Mouse (Mus musculus) heart, embryonic 14.5 days (tissue): ENCODE measurements around the gene Tpst2. TPM values are rescaled to one million over a fixed set of nuclear protein-coding genes. Genes with fewer than 3 reads are reported as not detected.

Experiments
- polyA plus RNA-seq: library from polyadenylated mRNA; unstranded; fragments of >200 nt; fragmentation: Nextera tagmentation; extraction: Ambion mirVana; gene quantifications from 2 replicates; pipeline ENCODE4 v1.2.1, GENCODE M21; 2014

Tpst2 gene
- polyA plus RNA-seq, 1 experiment from 2014 or later = 45.9 TPM

Other genes starting within 250 kb of the Tpst2 start
- gene Cryba4, start 24.2 kb upstream of the Tpst2 start, polyA plus RNA-seq = 1.3 and 2.2 TPM in 2 replicates
- 0.86 and 1.0 TPM in 2 replicates for gene Crybb1, start 20.9 kb upstream of the Tpst2 start, polyA plus RNA-seq
- gene Tfip11, start 49.7 kb downstream of the Tpst2 start, polyA plus RNA-seq = 12.6 and 13.4 TPM in 2 replicates
- 25.4 and 25.9 TPM in 2 replicates for gene Srrd, start 66.3 kb downstream of the Tpst2 start, polyA plus RNA-seq
- gene Hps4, start 66.4 kb downstream of the Tpst2 start, polyA plus RNA-seq = 14.9 and 18.5 TPM in 2 replicates
- not detected in 2 replicates for gene Gm6583, start 79.3 kb downstream of the Tpst2 start, polyA plus RNA-seq
- gene Asphd2, start 118.2 kb downstream of the Tpst2 start, polyA plus RNA-seq = 0.96 and 1.7 TPM in 2 replicates
- not detected in 2 replicates for gene Gm6588, start 172.7 kb downstream of the Tpst2 start, polyA plus RNA-seq